Mouse (Mus musculus) ES-E14 (cell line): ENCODE results near the gene Cldn2.

ENCODE experiments used
- ZC3H11A ChIP-seq: IDR thresholded peaks from 2 replicates; pipeline ENCODE4 v1.6.1; 2012; ENCODE audit warnings: low read depth, mild to moderate bottlenecking, inconsistent platforms, low read length, borderline replicate concordance
- ZNF384 ChIP-seq: IDR thresholded peaks from 2 replicates; pipeline ENCODE4 v1.6.1; 2012; ENCODE audit warnings: low read depth, low read length, inconsistent platforms

DNA sequence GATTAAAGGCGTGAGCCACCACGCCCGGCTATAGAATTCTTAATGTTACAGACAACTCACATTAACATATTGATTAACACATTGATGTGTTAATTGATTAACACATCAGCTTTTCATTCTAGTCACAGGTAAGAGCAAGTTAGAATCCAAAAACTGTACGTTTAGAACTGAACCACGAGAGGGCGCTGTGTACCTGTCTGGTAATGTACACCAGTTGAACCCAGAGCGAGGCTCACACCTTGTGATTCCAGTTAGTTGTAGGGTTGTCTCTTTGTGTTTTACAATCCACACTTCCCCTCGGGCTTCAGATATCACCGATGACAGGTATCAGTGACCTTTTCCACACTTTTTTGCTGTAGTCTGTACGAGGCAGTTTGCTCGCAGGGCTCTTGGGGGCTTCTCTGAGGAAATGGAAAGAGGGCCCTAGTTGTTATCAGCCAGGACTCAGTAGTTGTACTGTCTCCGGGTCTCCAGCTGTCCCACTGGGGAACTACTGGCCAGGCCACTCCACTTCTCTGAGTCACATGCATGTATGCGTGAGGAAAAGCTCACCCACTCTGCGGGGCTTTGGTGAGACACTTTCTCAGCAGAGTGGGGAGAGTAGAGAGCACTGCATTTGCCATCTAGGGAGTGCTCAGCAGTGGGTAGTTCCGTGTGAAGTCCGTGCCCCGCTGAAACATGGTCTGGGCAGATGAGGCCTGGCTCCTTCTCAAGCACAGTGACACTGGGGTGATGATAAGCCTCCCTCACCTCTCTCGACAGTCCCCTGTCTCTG is 26.1 kb upstream of the Cldn2 start:
- peak; percentile 73 for TF ChIP-seq ZC3H11A
- TF ChIP-seq ZNF384, result no peak
